Mouse (Mus musculus) brain, embryonic 14.5 days (tissue): ENCODE measurements around the gene Pkm. TPM values are rescaled to one million over a fixed set of nuclear protein-coding genes. Genes with fewer than 3 reads are reported as not detected.

Experiments used
- DNase-seq: peaks from one replicate; pipeline ENCODE4 v3.0.0-alpha.2; 2011; ENCODE audit warnings: low read depth
- CTCF ChIP-seq: fragments of 200-500 bp; IDR thresholded peaks from 2 replicates; pipeline ENCODE4 v1.5.1; 2012; ENCODE audit warnings: inconsistent platforms, mild to moderate bottlenecking, moderate library complexity, borderline replicate concordance; ENCODE audit not compliant: insufficient read depth, insufficient read length; ENCODE audit errors: extremely low read depth
- POLR2A ChIP-seq: fragments of 200-500 bp; IDR thresholded peaks from 2 replicates; pipeline ENCODE4 v1.6.1; 2012; ENCODE audit warnings: mild to moderate bottlenecking, inconsistent platforms, borderline replicate concordance; ENCODE audit not compliant: poor library complexity, insufficient read depth, insufficient read length, severe bottlenecking; ENCODE audit errors: extremely low read depth
- polyA plus RNA-seq: library from polyadenylated mRNA; depleted of rRNA; stranded (reverse); fragments of >200 nt; gene quantifications from 2 replicates; pipeline ENCODE4 v1.2.3, GENCODE M21; 2012

Pkm gene
- polyA plus RNA-seq, 1 experiment, result 1,073 TPM

DNA sequence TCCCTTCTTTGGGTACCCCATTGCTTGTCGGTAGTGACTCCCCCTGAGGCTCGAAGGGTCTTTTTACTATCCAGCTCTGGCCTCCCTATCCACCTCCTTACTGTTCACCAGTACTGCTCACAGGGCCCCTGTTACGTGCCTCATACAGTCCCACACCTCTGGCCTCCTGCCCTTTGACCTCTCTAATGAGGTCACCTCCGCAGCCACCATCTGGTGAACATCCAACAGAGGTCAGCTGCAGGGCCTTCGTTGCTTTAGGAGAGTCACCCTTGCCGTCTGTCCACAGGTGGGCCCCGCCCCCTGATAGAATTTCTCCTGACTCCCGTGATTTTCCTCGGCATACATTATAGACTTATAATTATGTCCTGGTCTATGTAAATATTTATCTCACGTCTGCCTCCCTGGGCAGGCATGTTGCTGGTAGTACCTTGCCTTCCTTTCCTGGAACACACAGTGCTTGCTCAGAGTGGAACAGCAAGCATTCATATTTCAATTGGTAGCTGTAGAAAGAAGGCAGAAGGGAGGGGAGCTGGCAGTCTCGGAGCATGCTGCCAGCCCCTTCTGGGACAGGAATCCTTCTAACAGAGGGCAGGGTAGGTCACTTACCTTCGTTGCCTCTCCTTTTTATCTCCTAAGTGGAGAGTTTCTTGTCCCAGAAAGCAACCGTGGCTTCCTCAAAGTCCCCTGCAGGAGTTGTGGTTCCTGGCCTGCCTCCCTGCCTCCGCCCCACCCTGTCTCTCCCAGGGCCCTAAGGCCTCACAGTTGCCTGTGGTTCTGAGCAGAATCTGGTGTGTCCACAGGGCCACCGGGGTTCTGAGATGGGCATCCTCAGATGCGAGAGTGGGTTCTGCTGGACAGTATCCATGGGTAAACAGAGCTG, 38.6 kb downstream of the Pkm start:
- TF ChIP-seq CTCF (no peak), POLR2A (no peak)
- no peak for DNase-seq

DNA sequence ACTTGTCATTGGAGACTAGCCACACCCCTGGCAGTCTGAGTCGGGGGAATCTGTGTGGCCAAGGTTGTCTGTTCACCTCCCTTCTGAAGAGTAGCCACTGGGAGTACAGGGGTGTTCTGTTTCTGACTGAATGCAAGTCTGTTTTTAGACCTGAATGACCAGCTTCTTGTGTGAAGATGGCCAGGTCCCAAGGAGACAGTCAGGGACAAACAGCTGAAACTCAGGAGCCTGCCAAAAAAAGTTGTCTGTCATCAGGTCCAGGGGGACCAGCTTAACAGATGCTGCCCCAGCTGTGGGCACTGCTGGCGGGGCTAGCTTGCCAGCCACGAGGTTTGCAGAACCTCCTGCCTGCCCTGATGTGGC, 39.3 kb downstream of the Pkm start:
- TF ChIP-seq POLR2A (no peak), CTCF (no peak)
- DNase-seq, result no peak

DNA sequence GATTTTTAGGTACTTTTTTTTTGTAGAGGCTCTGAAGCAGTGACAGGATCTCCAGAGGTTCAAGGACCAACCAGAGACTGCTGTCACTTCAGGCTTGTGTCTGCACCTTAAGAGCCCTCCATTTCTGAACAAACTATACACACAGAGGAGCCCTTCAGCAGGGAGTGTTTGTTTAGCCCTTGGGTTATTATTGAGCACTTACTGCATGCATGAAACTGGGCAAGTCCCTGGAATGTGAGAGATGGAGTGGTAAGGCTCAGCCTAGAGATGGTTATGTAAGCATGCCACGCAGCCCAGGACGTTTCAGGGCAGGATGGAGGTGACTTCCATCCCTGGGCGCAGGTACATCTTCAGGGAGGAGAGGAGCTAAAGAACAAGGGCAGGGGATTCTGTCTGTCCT, 40.2 kb downstream of the Pkm start:
- DNase-seq, result no peak
- TF ChIP-seq POLR2A, result no peak
- TF ChIP-seq CTCF, result no peak

DNA sequence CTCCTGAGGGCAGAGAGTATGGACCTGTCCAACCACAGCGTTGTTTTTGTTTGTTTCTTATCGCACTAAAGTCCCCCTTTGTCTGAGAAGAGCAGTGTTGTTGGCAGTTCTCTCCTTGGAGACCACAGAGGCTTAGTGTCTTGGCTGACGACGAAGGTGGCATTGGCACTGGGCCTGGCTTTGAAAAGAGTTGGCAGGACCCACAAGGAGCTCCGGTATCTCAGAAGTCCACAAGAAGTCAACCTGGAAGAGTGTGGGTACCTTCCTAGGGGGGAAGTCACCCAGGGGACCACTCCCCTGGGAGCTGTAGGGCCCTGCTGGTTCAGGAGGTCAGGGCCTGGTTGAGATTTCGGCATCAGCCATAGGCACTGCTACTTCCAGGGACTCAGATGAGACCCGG, 44.9 kb downstream of the Pkm start:
- DNase-seq, result peak; percentile 31
- TF ChIP-seq CTCF (no peak), POLR2A (no peak)

DNA sequence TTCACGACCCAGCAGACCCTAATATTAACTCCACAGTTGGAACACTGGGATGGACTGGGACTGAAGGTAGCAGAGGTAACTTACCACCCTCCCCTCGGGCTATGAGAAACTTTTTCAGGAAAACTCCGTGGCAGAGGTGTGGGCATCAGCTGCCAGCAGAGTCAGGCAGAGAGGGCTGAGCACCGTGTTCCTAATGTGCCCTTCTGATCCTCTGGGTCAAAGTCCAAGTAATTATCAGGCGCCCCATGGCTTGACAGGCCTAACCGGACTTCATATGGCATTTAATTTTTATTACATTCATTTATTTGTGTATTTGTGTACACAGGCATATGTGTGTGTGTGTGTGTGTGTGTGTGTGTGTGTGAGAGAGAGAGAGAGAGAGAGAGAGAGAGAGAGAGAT, 46.9 kb downstream of the Pkm start:
- no peak for TF ChIP-seq POLR2A
- DNase-seq, result no peak

DNA sequence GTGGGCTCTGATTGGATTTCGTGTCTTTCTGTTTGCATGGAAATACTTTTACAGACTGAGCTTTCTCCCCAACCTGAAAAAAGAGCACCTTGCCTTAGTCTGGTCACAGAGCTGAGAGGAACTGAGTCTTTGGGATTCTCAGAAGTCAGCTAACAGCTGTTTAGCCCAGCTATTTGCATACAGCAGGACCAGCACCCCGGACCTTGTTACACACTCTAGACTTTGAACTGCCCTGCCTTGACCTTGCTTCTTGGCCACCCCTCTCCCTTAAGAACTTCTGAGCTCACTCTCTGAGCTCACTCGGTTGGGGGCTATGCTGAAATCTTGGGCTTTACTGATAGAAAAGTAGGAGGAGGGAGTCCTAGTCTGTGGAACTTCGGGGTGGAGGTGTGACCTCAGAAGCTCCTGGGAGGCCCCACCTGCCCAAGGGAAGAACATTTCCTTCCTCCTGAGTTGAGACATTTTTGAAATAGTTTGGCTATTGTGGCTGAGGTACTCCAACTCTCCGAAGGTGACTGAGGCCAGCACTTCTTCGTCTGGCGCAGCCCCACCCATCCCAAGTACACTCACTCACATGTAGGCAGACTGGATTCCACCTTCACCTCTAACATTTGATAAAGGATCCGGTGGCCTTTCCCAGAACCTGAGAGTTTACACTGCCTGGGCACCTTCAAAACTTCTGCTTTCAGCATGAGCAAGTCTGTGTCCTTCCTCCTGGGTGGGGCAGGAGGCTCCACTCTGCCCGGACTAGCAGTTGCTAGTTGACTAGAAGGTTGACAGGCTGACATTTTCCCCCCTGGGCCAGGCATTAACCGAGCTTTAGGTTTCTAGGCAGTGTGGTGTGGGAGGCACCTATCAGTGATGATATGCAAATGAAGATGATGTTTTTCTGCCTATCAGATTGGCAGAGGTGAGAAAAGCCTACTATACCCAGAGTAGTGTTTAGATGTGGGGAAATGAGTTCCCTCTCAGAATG, 51.0 kb downstream of the Pkm start:
- DNase-seq, result no peak
- TF ChIP-seq CTCF, result no peak
- TF ChIP-seq POLR2A, result no peak

DNA sequence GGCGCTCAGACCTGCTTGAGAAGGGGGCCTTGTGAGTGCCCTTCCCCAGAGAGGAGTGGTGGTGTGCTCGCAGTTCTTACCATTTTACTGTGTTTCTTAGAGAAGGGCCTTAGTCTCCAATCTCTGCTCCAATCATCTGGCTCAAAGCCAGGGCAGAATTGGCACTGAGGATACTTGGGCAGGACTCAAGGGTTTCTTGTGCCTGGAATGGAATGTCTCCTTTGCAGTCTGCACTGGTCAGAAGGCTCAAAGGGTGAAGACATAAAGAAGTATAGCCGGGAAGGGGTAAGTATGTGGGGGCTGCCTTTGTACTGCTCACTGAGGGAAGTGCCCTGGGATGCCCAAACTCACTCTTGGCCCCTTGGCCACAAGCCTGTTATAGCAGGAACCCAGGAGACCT, 53.1 kb downstream of the Pkm start:
- peak; percentile 23 for DNase-seq
- TF ChIP-seq CTCF (no peak), POLR2A (no peak)

DNA sequence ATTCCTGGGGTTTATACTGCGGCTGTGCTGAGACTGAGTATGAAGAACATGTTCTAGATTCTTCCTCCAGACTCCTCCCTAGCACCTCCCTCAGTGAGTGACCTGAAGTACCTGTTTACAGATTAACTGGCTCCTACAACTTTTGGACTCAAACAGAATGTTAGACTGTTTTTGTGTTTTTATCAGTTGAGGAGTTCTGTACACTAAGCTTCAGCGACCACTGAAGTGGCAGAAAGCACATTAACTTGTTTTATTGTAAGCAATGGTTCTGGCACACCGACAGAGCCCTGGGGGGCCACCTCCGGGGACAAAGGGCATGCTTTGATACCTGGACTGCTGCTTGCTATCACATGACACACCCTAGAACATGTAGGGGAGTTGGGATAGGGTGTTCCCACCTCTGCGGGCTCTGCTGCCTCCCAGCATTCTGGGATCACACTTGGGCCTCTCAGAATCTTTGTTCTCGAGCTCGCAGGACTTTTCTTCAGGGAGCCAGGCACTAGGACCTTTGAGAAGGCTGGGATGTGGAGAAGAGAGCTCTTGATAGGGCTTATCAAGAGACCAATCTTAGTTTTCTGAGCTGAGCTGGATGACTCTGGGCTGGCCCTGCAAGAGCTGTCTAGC, 60.2 kb downstream of the Pkm start:
- DNase-seq, result no peak
- TF ChIP-seq POLR2A (no peak), CTCF (no peak)

DNA sequence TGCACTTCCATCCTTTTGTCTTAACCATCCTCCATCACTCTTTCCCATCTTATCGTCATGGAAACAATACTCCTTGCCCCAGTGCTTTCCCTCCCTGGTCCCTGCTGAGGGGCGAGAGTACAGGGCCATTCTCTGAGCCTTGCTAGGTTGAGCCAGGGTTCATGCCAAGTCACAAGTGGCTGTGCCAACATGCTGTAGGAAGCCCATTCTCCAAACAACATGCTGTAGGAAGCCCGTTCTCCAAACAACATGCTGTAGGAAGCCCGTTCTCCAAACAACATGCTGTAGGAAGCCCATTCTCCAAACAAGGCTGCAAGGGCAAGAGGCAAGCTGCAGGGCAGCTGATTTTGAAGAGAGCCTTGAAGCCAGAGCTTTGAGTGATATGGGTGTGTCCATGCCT, 62.1 kb downstream of the Pkm start:
- no peak for TF ChIP-seq CTCF
- TF ChIP-seq POLR2A, result no peak
- DNase-seq, result no peak

DNA sequence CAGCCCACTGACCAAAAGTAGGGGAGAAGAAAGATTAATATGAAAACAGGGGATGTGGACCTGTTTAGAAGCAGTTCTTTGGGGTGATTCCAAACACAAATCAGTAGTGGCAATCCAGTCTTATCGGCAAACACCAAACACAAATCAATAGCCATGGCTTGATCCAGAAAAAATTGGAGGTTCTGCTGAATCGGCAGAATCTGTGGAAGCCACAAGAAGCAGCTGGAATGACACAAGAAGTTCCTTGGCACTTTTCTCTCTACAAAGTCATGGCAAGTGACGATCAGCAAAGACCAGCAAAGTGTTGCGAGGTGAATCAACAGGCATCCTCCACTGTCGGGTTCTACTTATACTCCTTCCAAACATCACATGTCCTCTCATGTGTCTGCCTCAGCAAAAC, 65.0 kb downstream of the Pkm start:
- no peak for DNase-seq
- TF ChIP-seq POLR2A (no peak), CTCF (no peak)

DNA sequence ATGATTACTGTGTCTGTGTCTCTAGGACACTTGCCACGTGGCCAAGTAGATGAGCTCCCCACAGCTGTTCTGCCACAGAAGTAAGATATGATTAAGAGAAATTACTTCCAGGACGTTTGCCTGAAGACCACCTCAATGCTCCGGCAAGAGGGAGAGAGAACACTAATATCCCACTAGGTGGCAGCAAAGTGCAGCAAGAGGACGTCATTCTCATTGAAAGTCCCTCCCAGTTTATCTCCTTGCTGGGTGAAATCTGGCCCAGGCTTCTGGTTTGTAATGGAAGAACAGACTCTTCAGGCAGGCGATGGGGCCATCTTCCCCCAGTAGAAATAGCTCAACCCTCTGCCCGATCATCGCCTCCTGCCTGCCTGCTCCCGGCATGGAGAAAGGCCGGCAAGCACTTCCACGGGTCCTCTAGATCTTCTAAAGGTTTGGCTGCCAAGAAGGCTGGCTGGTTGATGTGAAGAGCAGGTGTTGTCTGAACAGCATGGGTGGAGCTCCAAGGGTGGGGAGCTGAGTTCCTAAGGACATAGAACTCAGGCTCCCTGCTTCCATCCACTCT, 67.0 kb downstream of the Pkm start:
- peak; percentile 96 for DNase-seq
- TF ChIP-seq POLR2A, result no peak
- TF ChIP-seq CTCF, result peak; percentile 86

DNA sequence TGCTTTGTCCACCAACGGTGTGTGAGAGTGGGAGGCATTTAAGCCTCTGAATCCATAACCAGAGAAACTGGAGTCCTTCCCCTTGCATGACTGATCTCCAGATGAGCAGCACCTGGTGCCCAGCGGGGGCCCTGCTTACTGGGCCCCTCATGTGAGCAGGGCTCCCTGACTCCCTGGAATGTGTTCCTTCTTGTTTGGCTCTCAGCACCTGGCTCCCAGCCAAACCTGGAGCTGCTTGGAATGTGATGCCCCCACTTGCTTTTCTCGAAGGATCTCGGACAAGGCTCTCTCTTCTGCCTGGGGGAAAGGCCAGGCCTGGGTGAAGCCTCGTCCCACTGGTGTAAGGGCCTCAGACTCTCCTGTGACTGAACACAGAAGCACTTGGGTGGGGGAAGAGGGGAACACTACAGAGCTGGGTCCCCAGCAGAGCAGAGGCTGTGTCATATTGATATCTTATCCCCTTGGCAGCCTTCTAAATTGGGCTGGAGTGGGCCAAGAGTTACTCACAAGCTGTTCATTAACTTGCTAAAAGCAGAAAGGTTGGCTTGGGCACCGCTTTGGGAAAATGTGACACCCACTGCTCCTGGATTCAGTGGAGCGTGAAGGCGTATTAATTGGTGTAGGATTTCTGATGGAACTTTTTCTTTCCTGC, 67.7 kb downstream of the Pkm start:
- no peak for TF ChIP-seq CTCF
- TF ChIP-seq POLR2A, result no peak
- DNase-seq, result peak; percentile 81
